ENCODE assay signal across 11 mouse cellular contexts in the genomic region with DNA sequence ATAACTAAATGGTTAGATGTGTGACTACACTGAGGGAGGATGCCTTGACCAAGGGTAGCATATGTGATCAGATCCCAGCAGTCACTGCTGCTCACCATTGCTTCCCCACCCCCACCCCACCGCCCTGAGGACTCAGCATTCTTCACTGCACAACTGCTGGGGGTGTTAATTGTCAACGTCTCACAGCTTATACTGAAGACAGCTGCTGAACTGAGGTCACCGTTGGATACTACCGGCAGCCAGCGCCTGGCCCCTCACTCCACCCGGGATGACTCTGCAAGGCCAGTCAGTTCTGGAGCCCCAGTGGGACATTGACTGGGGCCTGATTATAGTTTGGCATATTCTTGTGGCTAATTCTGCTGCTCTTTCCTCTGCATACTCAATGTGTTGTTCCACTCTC.
DNase-seq lines count a peak whose midpoint lies in the region; TF ChIP-seq lines count a peak whose summit lies in the region.
"Had no signal": no experiment of that assay in that cellular context is flagged by ENCODE, and none has a peak within 500 bp of the region (broad histone marks: within the 10 kb centered on the region; RNA-seq: fewer than 3 reads in every experiment).

No protein-coding gene starts in this region.

- no peak for TF ChIP-seq CTCF in gastrocnemius, adult 2 months (IDR thresholded peaks at IDR 0.05)
- TF ChIP-seq CTCF in kidney, adult 2 months (conservative IDR thresholded peaks at IDR 0.05; ENCODE audit: insufficient read depth, insufficient read length, low read depth, low read length) = no peak

- H3K27ac ChIP-seq in gastrocnemius, adult 2 months = peak overlapping the region; percentile 12
- H3K27ac ChIP-seq in kidney, adult 2 months (ENCODE audit: insufficient read depth, low read depth, low read length) = no peak overlapping the region

- no peak for TF ChIP-seq POLR2A in kidney, adult 2 months (IDR thresholded peaks at IDR 0.05; ENCODE audit: low read depth, low read length)

- H3K36me3 ChIP-seq in kidney, adult 2 months (ENCODE audit: control insufficient read depth, insufficient read depth, low read length) = no peaks in the 10 kb centered on the region
- H3K36me3 ChIP-seq: G1E had no signal

- H3K4me1 ChIP-seq in kidney, adult 2 months (ENCODE audit: control insufficient read depth, insufficient read depth, low read length) = no peaks in the 10 kb centered on the region

- no peaks in the 10 kb centered on the region for H3K27me3 ChIP-seq in kidney, adult 2 months (replicated peaks; ENCODE audit: control insufficient read depth, insufficient read depth, low read length)

- no peak overlapping the region for H3K4me3 ChIP-seq in gastrocnemius, adult 2 months
- H3K4me3 ChIP-seq in kidney, adult 2 months (ENCODE audit: insufficient read depth, low read depth, low read length) = no peak overlapping the region

- intact Hi-C loops in left cerebral cortex, postnatal 4 days (cut with DNase I) = no loop called here
- intact Hi-C loops in gastrocnemius, adult 2 months (cut with DNase I) = no loop called here
- intact Hi-C loops in heart, postnatal 14 days (cut with DNase I) = no loop called here

- WGBS in kidney, adult 2 months = 42% methylated on average over 6 of the region's 6 CpGs

- DNase-seq in left cerebral cortex, postnatal 4 days = peak; percentile 15
- no peak for DNase-seq in left cerebral cortex, adult 8-10 months (ENCODE audit: low spot score in 2 of 2)
- DNase-seq in gastrocnemius, adult 2 months = peak; percentile 65
- peak; percentile 60 to 62 for DNase-seq in heart, postnatal 14 days
- DNase-seq in skeletal muscle tissue, adult 2 months (ENCODE audit: low read depth, low spot score) = peak; percentile 62
- no peak for DNase-seq in kidney, adult 2 months
- DNase-seq in Muller cell, postnatal 12 days (ENCODE audit: inconsistent ontology term) = no peak
- DNase-seq: adrenal gland, adult 8-10 months; cerebellum, adult 9-11 months; right cerebral cortex, postnatal 25 days had no signal

Comparison
In these comparisons a context has a peak if more than half of its experiments do, and no peak if none do; other contexts are left out.
1. DNase-seq: peak in left cerebral cortex, postnatal 4 days (single experiment), gastrocnemius, adult 2 months (single experiment), heart, postnatal 14 days (2 of 2) and skeletal muscle tissue, adult 2 months (single experiment); none in left cerebral cortex, adult 8-10 months (0 of 2), kidney, adult 2 months (single experiment) and Muller cell, postnatal 12 days (single experiment).